Mouse (Mus musculus): ENCODE measurements around the gene Slc38a7. TPM values are rescaled to one million over a fixed set of nuclear protein-coding genes. Genes with fewer than 3 reads are reported as not detected.
"Not testable (repeated sequence)": the region's sequence is repeated elsewhere in the genome, so short reads cannot be mapped to it uniquely, and the experiment has no call there.

Slc38a7 gene
- polyA plus RNA-seq, 1 experiment from 2014 or later, result 17.3 TPM

DNA sequence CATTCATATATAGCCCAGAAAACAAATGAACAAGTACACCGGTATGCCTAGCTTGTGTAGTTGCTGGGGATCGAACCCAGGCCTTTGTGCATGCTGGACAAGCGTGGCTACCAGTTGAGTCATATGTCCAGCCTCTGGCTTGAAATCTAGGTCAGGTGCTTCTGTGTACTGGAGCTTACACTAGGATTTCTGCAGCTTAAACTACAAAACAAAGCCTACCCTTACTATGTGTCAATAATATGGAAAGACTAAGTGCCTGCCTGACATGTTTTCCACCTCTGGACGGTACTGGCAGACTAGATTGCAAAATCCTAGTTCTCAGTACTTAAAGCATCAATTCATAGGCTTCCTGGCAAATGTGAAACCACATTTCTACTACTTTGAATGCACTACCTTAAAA lies 26.5 kb upstream of the Slc38a7 start:
- no peak for DNase-seq (ENCODE audit: low spot score)
- Histone ChIP-seq H3K4me3 (no peak overlapping the region), H3K9me3 (no peaks in the 10 kb centered on the region), H3K36me3 (peaks cover 38% of the 10 kb centered on the region), H3K27ac (no peak overlapping the region), H3K4me1 (replicated peaks) (peaks cover 13% of the 10 kb centered on the region), H3K27me3 (ENCODE audit: insufficient read depth, poor library complexity, severe bottlenecking) (no peaks in the 10 kb centered on the region)
- 91% methylated on average over 4 of the region's 4 CpGs for WGBS

DNA sequence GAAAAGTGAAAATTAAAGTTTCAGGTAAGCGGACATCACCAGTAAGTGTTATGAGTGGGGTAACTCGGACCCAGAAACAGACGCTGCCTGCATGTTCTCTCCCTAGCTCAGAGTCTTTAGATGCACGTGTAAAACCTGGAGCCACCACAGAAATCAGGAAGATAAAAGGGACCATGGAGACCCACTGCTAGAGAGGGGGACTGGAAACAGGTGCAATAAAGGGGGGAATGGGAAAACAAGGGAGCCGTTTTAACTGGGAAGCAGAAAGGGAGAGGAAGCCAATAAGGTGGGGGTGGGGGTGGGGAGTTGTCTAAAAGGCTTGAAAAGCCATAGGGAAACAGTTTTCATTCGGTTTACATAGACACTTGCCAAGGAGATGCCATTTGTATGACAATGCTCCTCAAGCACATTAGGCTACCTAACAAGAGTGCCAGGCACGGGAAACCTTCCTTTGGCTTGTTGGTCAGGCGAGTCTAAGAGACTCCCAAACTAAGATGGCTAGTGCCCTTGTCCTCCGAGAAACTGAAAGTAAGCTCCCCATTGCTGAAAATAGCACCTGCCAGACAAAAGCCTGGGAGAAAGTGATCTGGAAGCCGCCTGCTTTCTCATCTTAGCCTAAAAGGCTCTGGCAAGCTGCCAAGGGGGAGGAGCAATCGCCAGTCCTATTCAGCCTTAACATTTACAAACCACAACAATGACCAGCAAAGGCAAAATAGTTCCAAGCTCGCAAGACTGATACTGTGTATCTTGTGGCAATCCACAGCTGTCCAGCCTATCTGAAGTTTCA lies 25.0 kb upstream of the Slc38a7 start:
- H3K36me3 ChIP-seq, result peaks cover 50% of the 10 kb centered on the region
- H3K27me3 ChIP-seq (ENCODE audit: insufficient read depth, poor library complexity, severe bottlenecking), result no peaks in the 10 kb centered on the region
- H3K9me3 ChIP-seq, result no peaks in the 10 kb centered on the region
- peak overlapping the region; percentile 11; the same call in 1 of the 2 replicates for H3K4me3 ChIP-seq
- peak overlapping the region; percentile 57 for H3K27ac ChIP-seq
- 69% methylated on average over 12 of the region's 12 CpGs for WGBS
- no peak for DNase-seq (ENCODE audit: low spot score)
- peaks cover 13% of the 10 kb centered on the region for H3K4me1 ChIP-seq (replicated peaks)

DNA sequence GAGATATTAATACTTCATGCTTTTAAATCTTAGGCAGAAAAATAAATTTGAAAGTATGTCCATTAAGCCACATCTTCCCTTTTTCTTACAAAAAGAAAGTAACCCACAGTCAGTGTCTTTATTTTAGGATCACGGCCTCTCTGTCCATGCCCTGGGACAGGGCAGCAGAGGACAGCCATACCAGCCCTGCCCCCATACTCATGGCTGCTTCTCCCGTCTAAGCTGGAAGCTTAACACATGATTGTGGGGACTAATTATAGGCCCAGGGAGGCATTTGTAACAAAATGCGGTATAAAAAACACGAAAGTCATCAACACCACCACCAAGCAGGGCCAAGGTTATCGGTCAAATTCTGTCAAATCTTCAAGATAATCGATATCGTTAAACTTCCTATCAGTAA lies 21.9 kb upstream of the Slc38a7 start:
- no peak overlapping the region for H3K27ac ChIP-seq
- no peaks in the 10 kb centered on the region for H3K9me3 ChIP-seq
- no peak overlapping the region for H3K4me3 ChIP-seq
- peaks cover 13% of the 10 kb centered on the region for H3K4me1 ChIP-seq (replicated peaks)
- H3K36me3 ChIP-seq, result peaks cover 77% of the 10 kb centered on the region
- no peaks in the 10 kb centered on the region for H3K27me3 ChIP-seq (ENCODE audit: insufficient read depth, poor library complexity, severe bottlenecking)
- DNase-seq (ENCODE audit: low spot score), result no peak
- 97% methylated on average over 7 of the region's 7 CpGs for WGBS

GRCm38 (mm10) chr8:95871690-95872089 lies 18.4 kb upstream of the Slc38a7 start:
- no peak overlapping the region for H3K27ac ChIP-seq
- H3K4me1 ChIP-seq (replicated peaks), result no peaks in the 10 kb centered on the region
- no peaks in the 10 kb centered on the region for H3K9me3 ChIP-seq
- peaks cover 100% of the 10 kb centered on the region for H3K36me3 ChIP-seq
- no peak for DNase-seq (ENCODE audit: low spot score)
- no peak overlapping the region for H3K4me3 ChIP-seq
- 93% methylated on average over 16 of the region's 16 CpGs for WGBS
- H3K27me3 ChIP-seq (ENCODE audit: insufficient read depth, poor library complexity, severe bottlenecking), result no peaks in the 10 kb centered on the region

- not testable (repeated sequence) for H3K9me3 ChIP-seq; H3K27ac ChIP-seq; H3K27me3 ChIP-seq (ENCODE audit: insufficient read depth, poor library complexity, severe bottlenecking); H3K4me3 ChIP-seq; DNase-seq (ENCODE audit: low spot score); H3K4me1 ChIP-seq (replicated peaks)
- WGBS, result 96% methylated on average over 18 of the region's 18 CpGs
- peaks cover 73% of the 10 kb centered on the region for H3K36me3 ChIP-seq
Observed at GRCm38 (mm10) chr8:95864851-95865250, 11.5 kb upstream of the Slc38a7 start.

DNA sequence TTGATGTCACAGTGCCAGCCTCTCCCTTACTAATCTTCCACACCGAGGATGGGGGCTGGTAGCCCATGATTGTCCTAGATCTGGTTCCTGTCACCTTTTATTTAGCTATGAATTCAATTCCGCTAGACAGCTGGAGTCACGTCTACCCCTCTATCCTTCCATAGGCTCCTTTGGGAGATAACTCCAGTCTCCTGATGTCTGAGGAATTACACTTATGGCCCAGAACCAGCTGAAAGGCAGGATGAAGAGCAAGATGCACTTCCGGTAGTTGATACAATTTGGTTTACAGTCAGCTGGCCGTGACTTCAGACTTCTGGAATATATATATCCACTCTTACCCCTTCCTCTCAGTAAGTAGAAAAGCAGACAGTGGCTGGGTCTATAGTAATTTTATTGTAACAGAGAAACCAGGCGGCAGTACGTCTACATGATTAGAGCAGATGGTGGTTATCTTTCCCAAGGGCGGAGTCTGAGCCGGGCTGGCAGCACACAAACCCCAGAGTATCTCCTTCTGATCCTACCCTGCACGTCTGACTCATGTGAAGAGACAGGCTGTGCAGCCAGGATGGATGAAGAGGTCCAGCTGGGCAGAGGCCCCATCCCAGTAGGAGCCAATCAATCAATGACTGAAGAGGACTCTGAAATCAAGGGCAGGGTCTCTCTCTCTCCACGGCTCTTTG lies 10.6 kb upstream of the Slc38a7 start:
- H3K27ac ChIP-seq; DNase-seq (ENCODE audit: low spot score); H3K27me3 ChIP-seq (ENCODE audit: insufficient read depth, poor library complexity, severe bottlenecking); H3K4me3 ChIP-seq; H3K9me3 ChIP-seq; H3K4me1 ChIP-seq (replicated peaks): not testable (repeated sequence)
- 86% methylated on average over 10 of the region's 11 CpGs for WGBS
- peaks cover 64% of the 10 kb centered on the region for H3K36me3 ChIP-seq

- Histone ChIP-seq H3K4me3 (no peak overlapping the region), H3K27ac (no peak overlapping the region), H3K36me3 (no peaks in the 10 kb centered on the region), H3K4me1 (replicated peaks) (peaks cover 12% of the 10 kb centered on the region), H3K27me3 (ENCODE audit: insufficient read depth, poor library complexity, severe bottlenecking) (no peaks in the 10 kb centered on the region), H3K9me3 (no peaks in the 10 kb centered on the region)
- no peak for DNase-seq (ENCODE audit: low spot score)
- 87% methylated on average over 6 of the region's 6 CpGs for WGBS
Observed at GRCm38 (mm10) chr8:95854174-95854573, 835 bp upstream of the Slc38a7 start.

GRCm38 (mm10) chr8:95852290-95852689 lies 1.0 kb downstream of the Slc38a7 start:
- peak overlapping the region; percentile 72 for H3K4me3 ChIP-seq
- H3K36me3 ChIP-seq, result peaks cover 9% of the 10 kb centered on the region
- 75% methylated on average over 4 of the region's 4 CpGs for WGBS
- no peak overlapping the region for H3K27ac ChIP-seq
- H3K9me3 ChIP-seq, result no peaks in the 10 kb centered on the region
- no peak for DNase-seq (ENCODE audit: low spot score)
- peaks cover 12% of the 10 kb centered on the region for H3K4me1 ChIP-seq (replicated peaks)
- H3K27me3 ChIP-seq (ENCODE audit: insufficient read depth, poor library complexity, severe bottlenecking), result no peaks in the 10 kb centered on the region

GRCm38 (mm10) chr8:95850326-95850725 lies 3.0 kb downstream of the Slc38a7 start:
- WGBS, result 94% methylated on average over 2 of the region's 2 CpGs
- DNase-seq (ENCODE audit: low spot score), result no peak

GRCm38 (mm10) chr8:95848734-95849464 lies 4.4 kb downstream of the Slc38a7 start:
- 89% methylated on average over 19 of the region's 19 CpGs for WGBS
- no peak overlapping the region for H3K4me3 ChIP-seq

More at GRCm38 (mm10) chr8:95850326-95850725, 3.0 kb downstream of the Slc38a7 start:
- Histone ChIP-seq H3K4me3 (no peak overlapping the region), H3K9me3 (no peaks in the 10 kb centered on the region), H3K27ac (no peak overlapping the region), H3K27me3 (ENCODE audit: insufficient read depth, poor library complexity, severe bottlenecking) (no peaks in the 10 kb centered on the region), H3K36me3 (peaks cover 23% of the 10 kb centered on the region), H3K4me1 (replicated peaks) (peaks cover 12% of the 10 kb centered on the region)

GRCm38 (mm10) chr8:95848061-95848551 lies 5.2 kb downstream of the Slc38a7 start:
- Histone ChIP-seq H3K27ac (no peak overlapping the region), H3K36me3 (peaks cover 45% of the 10 kb centered on the region), H3K4me3 (no peak overlapping the region), H3K9me3 (no peaks in the 10 kb centered on the region), H3K27me3 (ENCODE audit: insufficient read depth, poor library complexity, severe bottlenecking) (no peaks in the 10 kb centered on the region), H3K4me1 (replicated peaks) (peaks cover 12% of the 10 kb centered on the region)
- WGBS, result 85% methylated on average over 24 of the region's 24 CpGs
- DNase-seq (ENCODE audit: low spot score), result no peak

More at GRCm38 (mm10) chr8:95848734-95849464, 4.4 kb downstream of the Slc38a7 start:
- H3K27me3 ChIP-seq (ENCODE audit: insufficient read depth, poor library complexity, severe bottlenecking), result no peaks in the 10 kb centered on the region
- DNase-seq (ENCODE audit: low spot score), result no peak
- H3K27ac ChIP-seq, result no peak overlapping the region
- H3K36me3 ChIP-seq, result peaks cover 37% of the 10 kb centered on the region
- H3K9me3 ChIP-seq, result no peaks in the 10 kb centered on the region
- peaks cover 12% of the 10 kb centered on the region for H3K4me1 ChIP-seq (replicated peaks)

DNA sequence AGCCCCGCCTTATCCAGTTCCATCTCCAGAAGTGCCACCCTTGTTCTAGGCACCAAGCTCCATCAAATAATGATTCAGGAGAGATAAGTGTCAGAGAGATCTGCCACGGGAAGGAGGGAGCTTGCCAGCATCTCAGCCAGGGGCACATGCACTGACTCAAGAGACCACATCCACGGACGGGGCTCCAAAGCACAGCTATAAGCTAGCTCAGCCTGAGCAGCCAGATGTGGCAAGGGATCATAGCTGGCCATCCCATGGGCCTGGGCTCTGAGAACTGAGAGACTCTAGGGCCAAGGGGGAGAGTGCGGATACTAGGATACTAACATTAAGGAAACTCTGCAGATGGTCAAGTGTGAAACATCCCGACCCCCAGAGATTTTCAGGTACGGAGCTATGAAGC lies 8.3 kb downstream of the Slc38a7 start:
- H3K36me3 ChIP-seq, result peaks cover 75% of the 10 kb centered on the region

More for the DNA sequence above, 8.3 kb downstream of the Slc38a7 start:
- Histone ChIP-seq H3K9me3 (no peaks in the 10 kb centered on the region), H3K27ac (no peak overlapping the region), H3K27me3 (ENCODE audit: insufficient read depth, poor library complexity, severe bottlenecking) (no peaks in the 10 kb centered on the region), H3K4me1 (replicated peaks) (no peaks in the 10 kb centered on the region), H3K4me3 (no peak overlapping the region)
- 92% methylated on average over 7 of the region's 7 CpGs for WGBS
- no peak for DNase-seq (ENCODE audit: low spot score)
